Mouse (Mus musculus) embryo, embryonic 11.5 days (tissue): ENCODE data around the gene Pex12.
"Not testable (repeated sequence)": the region's sequence is repeated elsewhere in the genome, so short reads cannot be mapped to it uniquely, and the experiment has no call there.

Source experiments
- DNase-seq: peaks from one replicate; pipeline ENCODE4 v3.0.0-alpha.2; 2012; ENCODE audit warnings: low read depth, low spot score

The Pex12 gene

GRCm38 (mm10) chr11:83302526-83303251, at the start of gene Pex12:
Gene Pex12 (minus strand): TSS chr11:83302586.
- peak; percentile 92 for DNase-seq

- DNase-seq = no peak
Measured at GRCm38 (mm10) chr11:83341716-83342245, 39.4 kb upstream of the Pex12 start.

GRCm38 (mm10) chr11:83339705-83340104, 37.3 kb upstream of the Pex12 start:
- no peak for DNase-seq

DNA sequence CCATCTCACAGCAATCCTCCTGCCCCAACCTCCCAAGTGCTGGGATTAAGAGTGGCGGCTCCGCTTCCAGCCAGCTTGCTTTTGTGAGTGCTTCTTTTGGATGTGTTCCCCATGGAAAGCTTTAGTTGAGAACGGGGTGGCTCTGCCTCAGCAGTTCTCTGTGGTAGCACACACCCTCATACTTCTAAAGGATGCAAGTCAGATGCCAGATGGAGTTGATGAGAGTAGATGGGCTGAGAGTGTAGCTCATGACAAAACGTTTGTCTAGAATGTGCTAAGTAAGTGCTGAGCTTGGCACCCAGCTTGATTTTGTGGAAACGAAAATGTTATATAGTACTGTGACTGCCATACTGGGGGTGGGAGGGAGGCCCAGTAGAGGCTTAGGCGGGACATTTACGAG, 33.4 kb upstream of the Pex12 start:
- DNase-seq = no peak

DNA sequence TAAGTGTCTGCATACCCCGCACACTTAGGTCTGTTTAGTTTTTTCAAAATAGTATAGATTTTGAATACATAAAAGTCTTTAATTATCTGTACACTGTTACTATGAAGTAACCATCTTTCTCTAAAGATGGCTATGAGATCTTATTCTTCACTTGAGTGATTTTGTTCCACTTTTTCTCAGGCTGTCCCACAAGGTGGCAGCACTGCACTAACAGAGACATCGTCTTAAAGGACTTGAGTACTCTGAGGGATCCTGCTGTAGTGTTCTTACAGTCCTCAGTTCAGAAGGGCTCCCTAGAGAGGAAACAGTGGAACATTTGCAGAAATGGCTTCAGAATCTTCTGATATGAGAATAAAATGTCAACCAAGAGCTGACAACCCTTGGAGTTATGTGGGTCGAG, 25.0 kb upstream of the Pex12 start:
- peak; percentile 36 for DNase-seq

GRCm38 (mm10) chr11:83326692-83327091, 24.3 kb upstream of the Pex12 start:
- not testable (repeated sequence) for DNase-seq

DNA sequence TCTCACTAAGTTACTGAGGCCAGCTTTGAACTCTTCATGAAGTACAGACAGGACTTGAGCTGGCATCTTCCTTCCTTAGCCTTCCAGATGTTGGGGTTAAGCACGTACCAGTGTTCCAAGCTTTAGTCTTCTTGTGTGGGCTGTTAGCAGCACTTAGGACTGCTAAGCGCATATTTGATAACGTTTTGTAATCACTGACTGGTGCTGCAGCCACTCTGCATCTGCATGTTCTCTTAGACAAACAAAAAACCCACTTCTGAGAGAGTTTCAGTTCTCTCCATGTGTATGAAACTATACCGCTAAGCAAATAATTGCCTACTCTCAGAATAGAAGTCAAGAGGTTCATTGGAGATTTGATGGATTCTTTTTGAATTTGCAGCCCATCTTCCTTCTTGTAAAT, 16.7 kb upstream of the Pex12 start:
- no peak for DNase-seq

- no peak for DNase-seq
Measured at GRCm38 (mm10) chr11:83312471-83312870, 10.1 kb upstream of the Pex12 start.

DNA sequence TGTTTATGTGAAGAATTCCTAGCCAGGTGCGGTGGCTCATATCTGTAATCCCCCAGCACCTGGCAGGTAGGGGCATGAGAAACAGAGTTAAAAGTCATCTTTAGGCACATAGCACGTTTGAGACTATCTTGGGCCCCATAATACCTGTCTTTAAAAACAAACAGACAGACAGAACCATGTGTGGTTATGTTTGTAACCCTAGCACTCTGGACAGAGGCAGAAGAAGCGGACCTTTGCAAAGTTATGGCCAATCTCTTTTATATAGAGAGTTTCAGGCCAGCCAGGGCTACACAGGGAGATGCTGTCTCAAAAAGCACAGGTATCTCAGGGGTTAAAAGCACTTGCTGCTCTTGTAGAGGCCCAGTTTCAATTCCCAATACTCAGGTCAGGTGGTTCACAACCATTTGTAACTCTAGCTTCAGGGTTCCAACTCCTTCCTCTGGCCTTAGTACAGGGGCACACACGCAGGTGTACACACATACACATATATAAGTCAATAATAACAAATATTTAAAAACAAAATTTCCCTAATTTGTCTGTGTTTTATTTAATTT, 4.4 kb upstream of the Pex12 start:
- DNase-seq = no peak

DNA sequence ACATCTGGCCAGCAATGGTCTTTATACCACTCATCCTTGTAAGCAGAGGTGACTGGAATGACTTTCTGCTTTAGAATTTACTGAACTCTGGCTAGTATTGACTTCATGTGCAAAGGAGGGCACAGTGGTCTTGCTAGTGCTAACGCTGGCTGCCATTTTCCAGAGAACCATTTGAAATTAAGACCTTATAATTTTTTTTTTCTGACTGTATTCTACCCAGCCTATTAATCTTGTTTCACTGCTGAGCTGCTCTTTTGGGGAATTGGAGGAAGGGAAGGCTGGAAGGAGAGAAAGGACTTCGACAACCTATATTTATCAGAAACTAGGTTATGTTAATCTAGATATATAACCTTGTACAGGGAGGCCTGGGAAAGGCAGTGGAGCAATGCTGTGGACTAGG, 2.1 kb upstream of the Pex12 start:
- no peak for DNase-seq

DNA sequence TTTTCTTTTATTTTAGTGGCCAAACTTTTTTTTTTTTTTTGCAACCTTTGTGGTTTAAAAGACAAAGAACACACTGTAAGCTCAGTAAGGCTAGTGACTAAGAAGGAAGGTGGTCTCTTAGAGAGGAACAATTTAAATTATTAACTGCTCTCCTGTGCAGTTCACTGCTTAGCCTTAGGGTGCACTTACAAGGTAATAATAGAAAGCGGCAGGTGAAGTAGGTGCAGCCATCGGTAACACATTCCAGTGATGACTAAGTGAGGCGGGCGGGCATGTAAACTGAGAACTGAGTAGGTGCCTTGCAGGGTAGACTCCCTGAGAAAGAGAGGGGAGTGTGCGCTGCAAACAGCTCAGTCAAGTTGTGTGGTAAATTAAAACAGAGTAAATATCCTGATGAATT, 1.4 kb upstream of the Pex12 start:
- no peak for DNase-seq

DNA sequence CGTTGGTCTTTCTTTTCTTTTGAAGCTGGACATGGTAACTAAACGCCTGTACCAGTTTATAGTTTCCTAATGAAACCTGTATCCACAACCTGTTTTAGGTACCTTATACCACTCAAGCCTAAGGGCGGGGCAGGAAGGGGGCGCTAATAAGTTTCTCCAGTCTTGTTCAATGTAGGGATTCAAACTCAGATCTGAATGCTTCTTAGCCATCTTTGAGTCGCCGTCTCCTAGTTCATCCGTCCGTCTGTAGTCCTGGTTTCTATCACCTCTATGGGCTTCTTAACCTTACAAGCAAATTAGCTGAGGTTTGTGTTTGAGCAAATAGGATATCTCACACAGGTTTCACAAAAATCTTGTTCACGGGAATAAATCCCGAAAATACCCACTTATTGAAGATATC, 262 bp downstream of the Pex12 start:
- no peak for DNase-seq

GRCm38 (mm10) chr11:83301431-83301831, 955 bp downstream of the Pex12 start:
- DNase-seq = no peak

DNA sequence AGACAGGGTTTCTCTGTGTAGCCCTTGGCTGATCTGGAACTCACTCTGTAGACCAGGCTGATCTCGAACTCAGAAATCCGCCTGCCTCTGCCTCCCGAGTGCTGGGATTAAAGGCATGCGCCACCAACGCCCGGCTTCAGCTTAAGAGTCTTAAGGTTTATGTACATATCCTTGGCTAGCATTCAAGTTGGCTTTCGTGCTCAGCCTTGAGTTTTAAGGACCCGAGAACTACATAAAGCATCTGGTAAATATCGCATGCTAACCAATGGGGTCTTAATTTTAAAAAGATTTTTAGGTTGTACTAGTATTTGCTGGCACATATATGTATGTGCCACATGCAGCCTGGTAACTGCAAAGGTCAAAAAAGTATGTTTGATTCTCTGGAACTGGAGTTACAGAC, 2.7 kb downstream of the Pex12 start:
- DNase-seq = no peak

DNA sequence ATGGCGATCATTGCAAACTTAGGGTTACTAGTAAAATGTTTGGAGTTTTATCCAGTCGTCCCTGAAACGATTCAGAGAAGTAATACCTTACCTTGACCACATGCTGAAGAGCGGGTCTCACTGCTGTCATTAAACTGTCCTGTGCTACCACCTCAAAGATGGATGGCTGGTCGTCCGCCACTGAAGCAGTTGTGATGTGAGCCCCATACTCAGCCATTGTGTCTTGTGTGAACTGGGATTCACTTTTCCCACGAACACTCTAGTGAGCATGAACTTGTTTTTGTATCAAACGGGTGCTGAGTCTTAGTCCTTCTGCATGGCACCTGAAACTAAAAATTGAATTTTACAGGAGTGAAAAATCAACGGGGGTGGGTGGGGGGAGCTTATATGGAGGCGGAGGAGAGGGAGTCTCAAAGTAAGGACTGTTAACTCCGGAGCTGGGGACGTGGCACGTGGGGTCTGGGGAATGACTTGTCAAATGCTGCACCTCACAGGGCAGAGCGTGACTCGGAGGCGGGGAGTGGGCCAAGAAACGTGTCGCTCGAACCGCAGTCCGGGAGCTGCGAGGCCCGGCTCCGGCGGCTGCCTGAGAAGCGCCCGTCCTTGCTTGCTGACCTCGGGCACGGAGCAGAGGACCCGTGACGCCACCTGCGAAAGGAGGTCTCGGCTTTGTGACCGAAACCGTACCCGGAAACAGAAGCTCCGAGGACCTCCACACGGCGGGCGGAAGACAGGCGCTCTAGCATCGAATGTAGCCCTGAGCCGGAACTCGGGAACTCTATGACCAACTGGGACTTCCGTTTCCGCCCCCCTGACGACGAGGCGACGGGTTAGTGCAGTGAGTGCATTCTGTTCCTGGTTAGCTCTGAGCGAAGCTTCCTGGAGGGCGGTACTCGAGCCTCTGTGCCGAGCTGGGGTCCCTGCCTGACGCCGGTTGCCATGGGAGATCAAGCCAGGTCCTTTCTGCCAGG, 3.9 kb downstream of the Pex12 start, which contains the start of gene Ap2b1:
Ap2b1 (plus strand) TSS at position 800 of the 971 bp plus-strand sequence.
- peak; percentile 88 for DNase-seq

- no peak for DNase-seq
Measured at GRCm38 (mm10) chr11:83297816-83298215, 4.6 kb downstream of the Pex12 start.

DNA sequence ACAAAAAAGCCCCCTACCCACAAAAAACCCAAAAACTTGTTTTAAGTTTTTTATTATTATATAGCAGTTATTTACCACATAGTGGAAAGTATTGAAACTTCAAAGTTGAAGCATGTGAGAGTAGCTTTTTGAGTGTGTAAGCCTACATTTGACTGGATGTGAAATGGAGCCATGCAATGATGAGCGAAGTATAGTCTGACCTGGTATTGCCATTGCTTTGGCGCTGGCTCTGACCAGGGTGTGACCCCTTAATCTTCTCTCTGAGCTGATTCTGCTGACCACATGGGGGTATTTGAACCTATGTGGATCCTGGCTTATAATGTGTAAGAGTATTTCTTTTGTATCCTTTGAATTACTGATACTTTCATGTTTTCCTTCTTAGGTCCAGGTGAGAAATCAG, 8.3 kb downstream of the Pex12 start:
- no peak for DNase-seq

DNA sequence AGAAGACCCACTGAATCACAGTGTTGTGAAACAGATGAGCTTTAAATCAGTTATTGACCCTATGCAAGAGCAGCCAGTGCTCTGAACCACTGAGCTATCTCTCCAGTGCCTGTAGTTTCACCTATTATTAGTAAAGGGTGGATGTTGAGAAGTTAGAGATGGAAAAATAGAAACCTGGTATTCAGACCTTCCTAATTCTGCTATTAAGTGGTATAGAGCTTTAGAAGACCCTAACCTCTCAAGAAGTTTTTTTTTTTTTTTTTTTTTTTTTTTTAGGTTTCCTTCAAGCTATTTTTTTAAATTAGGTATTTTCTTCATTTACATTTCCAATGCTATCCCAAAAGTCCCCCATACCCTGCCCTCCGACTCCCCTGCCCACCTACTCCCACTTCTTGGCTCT, 9.2 kb downstream of the Pex12 start:
- no peak for DNase-seq

DNA sequence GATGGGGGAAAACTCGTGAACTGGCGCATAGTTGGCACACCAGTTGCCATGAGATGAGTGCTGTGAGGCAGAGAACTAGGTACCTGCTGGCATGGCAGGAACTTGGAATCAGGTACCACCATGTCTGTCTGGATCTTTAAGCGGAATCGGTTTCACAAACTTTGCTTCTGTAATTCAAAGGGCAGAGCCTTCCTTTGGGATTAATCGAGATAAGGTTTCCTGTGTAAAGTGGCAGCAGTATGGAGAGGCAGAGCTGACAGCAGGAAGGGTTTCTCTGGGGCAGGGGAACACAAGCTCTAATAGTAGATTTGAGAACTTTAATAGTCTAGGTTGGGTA, 10.2 kb downstream of the Pex12 start:
- DNase-seq = no peak

DNA sequence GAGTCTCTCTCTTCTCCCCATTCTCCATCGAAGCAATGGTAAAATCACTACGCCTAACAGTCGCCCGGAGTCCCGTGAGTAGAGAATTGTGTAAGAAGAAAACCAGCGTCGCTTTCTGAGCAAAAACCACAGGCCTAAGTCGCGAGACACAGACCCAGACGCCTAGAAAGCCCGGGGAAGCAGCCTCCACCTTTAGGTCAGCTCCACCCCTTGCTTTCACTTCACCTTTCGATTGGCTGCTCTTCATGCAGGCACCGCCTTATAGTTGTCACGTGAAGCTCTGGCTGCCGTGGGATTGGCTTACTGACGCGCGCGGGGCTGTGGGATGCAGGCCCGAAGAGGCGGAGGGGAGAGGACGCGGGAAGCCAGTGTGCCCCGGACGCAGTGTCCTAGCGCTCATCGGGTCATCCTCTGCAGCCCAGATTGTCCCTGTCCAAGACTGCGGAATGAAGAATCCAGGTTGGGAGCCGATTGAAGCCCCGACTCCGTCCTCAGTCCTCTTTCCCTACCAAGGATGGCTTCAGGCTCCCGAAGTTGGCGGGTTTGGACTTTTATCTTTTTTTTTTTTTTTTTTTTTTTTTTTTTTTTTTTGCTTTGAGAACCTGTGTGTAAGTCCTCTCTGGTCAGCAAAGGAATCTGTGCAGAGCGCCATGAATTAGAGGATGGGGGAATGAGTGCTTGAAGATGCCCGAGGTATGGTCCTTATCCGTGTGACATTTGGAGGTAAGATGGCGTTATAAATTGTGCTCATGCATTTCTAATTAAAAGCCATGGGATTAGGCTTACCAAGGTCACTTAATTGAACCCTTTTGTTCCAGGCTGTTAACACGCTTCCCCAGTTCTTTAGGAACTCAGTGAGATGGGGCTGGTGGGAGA, 10.8 kb downstream of the Pex12 start:
- DNase-seq = peak; percentile 88

DNA sequence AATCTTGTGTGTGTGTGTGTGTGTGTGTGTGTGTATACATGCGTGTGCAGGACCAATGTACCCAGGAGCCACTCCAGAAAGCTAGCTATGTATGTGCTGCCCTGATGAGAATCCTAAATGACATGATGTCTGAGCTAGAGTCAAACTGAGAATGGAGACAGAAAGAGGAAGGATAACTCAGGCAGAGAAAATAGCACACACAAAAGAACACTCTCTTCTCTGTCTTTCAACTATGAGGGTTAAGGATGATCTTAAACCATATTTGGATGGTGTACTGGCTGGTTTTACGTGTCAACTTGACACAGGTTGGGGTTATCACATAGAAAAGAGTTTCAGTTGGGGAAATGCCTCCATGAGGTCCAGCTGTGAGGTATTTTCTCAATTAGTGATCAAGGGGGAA, 12.8 kb downstream of the Pex12 start:
- no peak for DNase-seq
